Mouse (Mus musculus) left cerebral cortex, postnatal 14 days (tissue): ENCODE measurements at regions not wholly inside any gene's neighbourhood (a gene's known extent, or its start where the extent isn't known, plus 50 kb on each side); places are given as distances from the start of the nearest gene placed in this dataset.
A peak's percentile ranks its signal among the peaks of the same experiment; 100 is the strongest.

ENCODE experiments used
- DNase-seq, 2 experiments: peaks; one replicate each; pipeline ENCODE4 v3.0.0; 2021 to 2022; ENCODE audit warnings: low spot score in 2 of 2, mixed read lengths in 1 of 2
- intact Hi-C: fragments of 180-260 bp; cut with DNase I; formaldehyde crosslinking; loops from one replicate; pipeline ENCODE4 v1.15.1; 2025

GRCm38 (mm10) chr3:38397615-38397956 lies 87.1 kb downstream of the Ankrd50 start:
- no peak for DNase-seq
- intact Hi-C loops, result no loop called here

GRCm38 (mm10) chr3:38396760-38397614 lies 87.7 kb downstream of the Ankrd50 start:
- no peak for DNase-seq
- intact Hi-C loops, result no loop called here

- DNase-seq, result no peak
- intact Hi-C loops, result no loop called here
Observed at GRCm38 (mm10) chr3:38394308-38394707, 90.3 kb downstream of the Ankrd50 start.

GRCm38 (mm10) chr3:38389647-38390046 lies 95.0 kb downstream of the Ankrd50 start:
- DNase-seq, result no peak
- intact Hi-C loops, result no loop called here

GRCm38 (mm10) chr3:38388961-38389360 lies 95.7 kb downstream of the Ankrd50 start:
- intact Hi-C loops, result no loop called here
- DNase-seq, result no peak

GRCm38 (mm10) chr3:38382743-38383142 lies 101.9 kb downstream of the Ankrd50 start:
- intact Hi-C loops, result no loop called here
- DNase-seq, result no peak

- DNase-seq, result no peak
- intact Hi-C loops, result no loop called here
Observed at GRCm38 (mm10) chr3:38381623-38382022, 103.0 kb downstream of the Ankrd50 start.

DNA sequence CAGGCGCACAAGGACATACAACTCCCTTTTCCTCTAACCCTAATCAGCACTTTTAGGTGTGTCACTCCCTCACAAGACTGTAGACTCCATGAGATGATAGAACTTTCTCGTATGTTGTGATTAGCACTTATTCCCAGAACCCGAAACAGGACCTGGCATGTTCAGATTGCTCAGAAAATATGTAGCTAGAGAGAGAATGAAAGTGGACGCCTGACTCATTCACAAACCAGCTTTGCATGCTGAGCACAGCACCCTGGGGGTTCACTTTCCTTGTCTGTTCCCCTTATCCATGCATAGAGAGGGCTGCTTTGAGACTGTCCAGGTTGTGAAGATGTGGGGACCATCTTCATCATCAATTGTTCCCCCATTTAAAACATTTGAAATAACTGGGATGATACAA lies 111.0 kb downstream of the Ankrd50 start:
- intact Hi-C loops, result no loop called here

DNA sequence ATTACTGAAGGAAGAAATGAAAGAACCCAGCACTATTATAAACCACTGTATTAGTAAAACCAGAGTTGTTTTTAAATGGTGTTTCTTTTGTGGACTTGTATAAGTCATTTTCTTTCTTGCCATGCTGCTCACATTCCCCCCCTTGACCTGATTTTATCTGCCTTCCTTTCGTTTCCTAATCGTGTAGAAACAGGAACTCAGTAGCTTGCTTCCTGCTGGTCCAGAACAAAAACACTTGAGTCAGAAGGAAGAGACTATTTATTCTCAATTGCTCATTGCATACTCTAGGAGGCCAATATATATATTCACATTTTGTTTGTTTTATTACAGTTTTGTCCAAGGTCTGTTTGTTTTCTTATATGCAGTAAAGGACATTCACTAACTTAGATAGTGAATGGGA lies 112.9 kb downstream of the Ankrd50 start:
- intact Hi-C loops, result no loop called here
- DNase-seq, result no peak

More for the DNA sequence above, 111.0 kb downstream of the Ankrd50 start:
- no peak for DNase-seq

DNA sequence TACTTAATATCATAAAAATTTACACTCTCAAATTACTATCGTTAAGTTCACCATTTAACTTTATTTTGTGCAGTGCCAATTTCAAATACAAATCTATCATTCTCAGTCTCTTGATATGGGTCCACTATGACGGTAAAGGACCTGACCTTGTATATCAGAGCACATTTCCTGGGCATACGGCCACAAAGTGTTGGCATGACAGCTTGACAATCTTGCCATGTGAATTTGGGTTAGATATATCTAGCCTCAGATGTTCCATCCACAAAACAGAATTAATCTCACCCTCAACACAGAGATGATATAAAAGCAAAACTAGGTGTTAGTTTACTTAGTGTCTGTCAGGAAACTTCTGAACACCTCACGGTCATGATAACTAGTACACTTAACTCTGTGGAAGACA lies 120.8 kb downstream of the Ankrd50 start:
- DNase-seq, result no peak
- intact Hi-C loops, result no loop called here

DNA sequence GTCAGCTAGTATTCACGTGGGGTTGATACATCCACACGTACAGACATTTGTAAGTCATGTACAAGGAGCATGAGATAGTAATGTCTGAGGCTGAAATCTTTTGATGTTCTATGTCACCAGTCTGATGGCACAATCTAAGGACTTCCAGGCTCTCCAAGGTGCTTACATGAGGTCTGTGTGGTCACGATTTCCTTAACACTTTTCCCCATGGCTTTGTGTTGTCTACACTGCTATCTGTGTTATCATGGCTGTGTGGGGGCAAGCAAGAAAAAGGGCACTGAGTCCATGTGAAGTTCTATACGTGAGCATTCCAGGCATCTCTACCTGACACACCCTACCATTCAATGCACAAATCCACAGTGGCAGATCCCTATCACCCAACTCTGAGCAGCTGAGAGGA lies 123.2 kb downstream of the Ankrd50 start:
- intact Hi-C loops, result no loop called here

GRCm38 (mm10) chr3:38360974-38361373 lies 123.7 kb downstream of the Ankrd50 start:
- intact Hi-C loops, result no loop called here
- DNase-seq, result no peak

More for the DNA sequence above, 123.2 kb downstream of the Ankrd50 start:
- DNase-seq, result no peak

GRCm38 (mm10) chr3:38360421-38360921 lies 124.2 kb downstream of the Ankrd50 start:
- intact Hi-C loops, result no loop called here
- no peak for DNase-seq

DNA sequence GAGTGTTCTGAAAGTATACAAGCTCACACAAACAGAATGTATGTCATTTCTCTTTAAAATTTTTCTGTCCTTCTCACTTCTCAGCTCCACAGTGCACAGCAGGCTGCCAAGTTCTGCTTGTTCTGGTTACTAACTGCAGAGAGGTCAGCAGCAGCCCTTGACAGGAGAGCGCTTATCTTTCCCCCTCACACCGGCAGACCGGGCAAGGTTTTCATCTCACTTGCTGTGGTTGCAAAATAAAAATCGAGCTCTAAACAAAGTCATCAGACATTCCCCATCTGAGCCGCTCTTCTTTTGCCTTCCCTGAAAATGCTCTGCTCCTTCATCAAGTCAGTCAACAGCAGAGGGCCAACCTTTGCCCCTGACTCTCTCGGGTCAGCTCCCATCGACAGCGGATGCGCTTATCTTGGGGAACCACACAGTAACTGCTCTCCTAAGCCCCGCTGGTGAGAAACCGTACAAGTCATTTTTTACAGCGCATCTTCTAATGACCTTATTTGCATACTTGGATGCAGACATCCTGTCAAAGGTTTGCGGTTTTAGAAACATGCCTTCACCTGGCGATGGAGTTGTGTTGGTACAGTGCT lies 126.6 kb downstream of the Ankrd50 start:
- intact Hi-C loops, result no loop called here

DNA sequence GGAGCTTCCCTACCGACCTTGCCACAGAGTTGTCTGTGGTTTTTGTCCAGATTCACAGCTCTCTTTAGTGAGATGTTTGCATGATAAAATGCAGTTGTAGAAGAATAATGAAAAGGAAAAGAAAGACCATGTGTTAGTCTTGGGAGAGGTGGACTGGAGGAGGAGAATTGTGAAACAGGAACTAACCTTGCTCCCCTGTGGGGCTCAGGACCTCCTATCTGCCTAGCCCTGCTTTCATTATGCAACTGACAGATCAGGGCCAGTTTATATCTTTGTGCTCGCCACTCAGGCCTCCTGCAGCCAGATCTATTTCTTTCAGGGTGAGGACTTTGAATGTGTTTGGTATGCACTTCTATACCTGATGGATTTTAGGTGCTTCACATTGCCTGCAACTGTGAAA lies 140.4 kb downstream of the Ankrd50 start:
- DNase-seq, result no peak

More for the DNA sequence above, 126.6 kb downstream of the Ankrd50 start:
- DNase-seq, result no peak

DNA sequence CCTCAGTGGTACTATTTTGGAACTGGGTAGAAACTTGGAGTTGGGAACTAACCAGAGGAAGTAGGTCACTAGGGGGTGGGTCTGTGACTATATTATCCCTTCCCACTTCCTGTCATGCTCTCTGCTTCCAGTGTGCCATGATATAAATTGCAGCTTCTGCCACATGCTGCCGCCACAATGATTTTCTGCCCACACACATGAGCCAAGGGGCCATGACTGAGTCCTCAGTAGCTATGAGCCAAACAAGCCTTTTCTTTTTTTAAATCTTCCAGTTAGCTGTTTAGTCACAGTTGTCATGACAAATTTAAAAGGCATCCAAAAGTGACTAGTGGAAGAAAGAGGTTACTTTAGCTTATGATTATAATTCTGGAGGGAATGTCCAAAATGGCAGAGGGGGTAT lies 143.0 kb downstream of the Ankrd50 start:
- intact Hi-C loops, result no loop called here
- no peak for DNase-seq

More for the DNA sequence above, 140.4 kb downstream of the Ankrd50 start:
- intact Hi-C loops, result no loop called here

DNA sequence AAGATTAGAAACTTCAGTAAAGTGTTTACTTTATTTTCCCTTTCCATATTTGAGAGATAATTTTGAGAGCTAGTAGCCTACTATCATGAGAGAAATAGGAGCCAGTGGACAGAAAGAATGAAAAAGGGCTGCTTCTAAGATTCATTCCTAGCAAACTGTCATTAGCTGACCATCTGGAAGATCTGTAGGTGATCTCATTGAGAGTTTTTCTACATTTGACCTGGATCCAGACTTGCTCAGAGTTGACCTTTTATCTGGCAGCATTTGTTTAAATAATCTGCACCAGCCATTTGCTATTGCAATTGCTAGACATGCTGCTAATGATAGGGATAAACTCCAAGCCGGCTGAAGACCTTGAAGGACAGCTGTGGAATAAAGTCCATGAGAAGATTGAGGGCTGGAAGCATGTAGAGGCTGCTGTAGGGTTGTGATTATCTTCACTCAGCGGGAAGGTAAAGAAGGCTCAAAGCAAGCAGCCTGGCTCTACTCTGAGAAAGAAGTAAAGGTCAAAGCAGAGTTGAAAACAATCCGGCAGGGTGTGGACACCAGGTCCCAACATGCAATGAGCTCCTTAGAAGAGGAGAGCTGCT lies 151.2 kb downstream of the Ankrd50 start:
- intact Hi-C loops, result no loop called here
- no peak for DNase-seq

DNA sequence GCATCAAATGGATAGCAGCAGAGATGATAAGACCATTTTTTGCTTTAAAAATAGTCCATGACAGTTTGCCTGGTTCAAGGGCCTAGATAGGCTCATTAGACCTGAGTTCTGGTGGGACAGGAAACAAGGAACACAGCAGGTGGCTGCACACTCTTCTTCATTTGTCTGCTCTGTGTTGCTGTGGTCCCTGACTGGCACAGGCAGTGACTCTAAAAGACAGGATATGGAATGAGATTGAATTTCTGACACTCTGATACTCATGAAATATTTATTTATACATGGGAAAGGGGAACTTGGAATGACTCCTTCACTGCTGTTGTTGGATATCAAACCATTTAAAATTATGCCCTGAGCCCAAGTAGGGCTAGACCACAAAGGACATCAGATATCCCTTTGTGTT lies 153.5 kb downstream of the Ankrd50 start:
- intact Hi-C loops, result no loop called here
- no peak for DNase-seq

DNA sequence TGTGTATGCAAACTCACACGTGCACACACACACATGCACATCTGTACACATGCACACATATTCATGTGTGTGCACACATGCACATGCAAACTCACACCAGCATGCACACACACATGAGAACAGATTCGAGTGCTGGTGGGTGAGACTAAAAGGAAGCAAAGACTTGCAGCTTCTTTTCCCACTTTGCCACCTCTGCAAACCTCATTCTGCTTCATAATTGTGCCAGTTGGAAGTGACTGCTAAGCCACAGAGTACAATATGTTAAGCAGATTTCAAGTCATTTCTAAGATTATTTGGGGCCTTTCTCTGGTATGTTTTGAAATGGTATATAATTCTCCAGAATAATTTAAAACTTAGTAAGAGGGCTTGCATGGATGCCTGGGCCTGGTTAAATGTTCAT lies 157.4 kb downstream of the Ankrd50 start:
- intact Hi-C loops, result no loop called here

GRCm38 (mm10) chr3:38326211-38326610 lies 158.4 kb downstream of the Ankrd50 start:
- intact Hi-C loops, result no loop called here
- no peak for DNase-seq

More for the DNA sequence above, 157.4 kb downstream of the Ankrd50 start:
- DNase-seq, result peak; percentile 21 to 30

DNA sequence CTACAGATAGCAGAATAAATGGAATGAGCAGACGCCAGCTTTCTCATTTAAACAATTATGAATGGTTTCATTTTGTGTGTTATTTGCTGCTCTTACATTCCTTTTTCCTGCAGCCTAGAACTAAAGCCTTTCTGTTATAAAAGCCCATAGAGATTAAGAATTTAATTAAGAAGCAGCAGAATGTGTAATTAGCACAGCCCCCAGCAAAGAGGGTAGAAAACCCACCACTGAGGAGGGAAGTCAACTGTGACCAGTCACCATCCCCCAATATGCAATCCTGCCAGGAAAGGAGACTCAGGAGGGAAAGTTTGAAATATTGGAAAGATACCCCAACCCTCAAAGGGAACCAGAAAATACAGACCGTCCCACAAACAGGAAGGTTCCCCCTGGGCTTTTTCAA lies 160.0 kb downstream of the Ankrd50 start:
- DNase-seq, result no peak
- intact Hi-C loops, result no loop called here
